Mouse (Mus musculus) liver, postnatal 0 days (tissue): ENCODE measurements around the gene Naxd. TPM values are rescaled to one million over a fixed set of nuclear protein-coding genes. Genes with fewer than 3 reads are reported as not detected.

ENCODE experiments used
- ATAC-seq: fragments of 200-750 bp; cut with Nextera tagmentation; 2 replicates; pipeline ENCODE4 v1.8.0; 2017; ENCODE audit warnings: mild to moderate bottlenecking, moderate library complexity
- DNase-seq: peaks from one replicate; pipeline ENCODE4 v3.0.0-alpha.2; 2016
- H3K27ac ChIP-seq: fragments of 300-500 bp; sonication (generic); 2 replicates; pipeline ENCODE4 v1.5.1; 2014; ENCODE audit warnings: antibody characterized with exemption, moderate library complexity, mild to moderate bottlenecking, low read depth
- H3K27me3 ChIP-seq: fragments of 300-500 bp; sonication (generic); 2 replicates; pipeline ENCODE4 v1.6.1; 2014; ENCODE audit warnings: low read length, control low read depth, mixed read lengths; ENCODE audit not compliant: insufficient read depth
- H3K36me3 ChIP-seq: fragments of 300-500 bp; sonication (generic); replicated peaks from 2 replicates; pipeline ENCODE4 v1.6.1; 2014; ENCODE audit warnings: mild to moderate bottlenecking, control low read depth, low read length, moderate library complexity, mixed read lengths; ENCODE audit not compliant: insufficient read depth
- H3K4me1 ChIP-seq: fragments of 300-500 bp; sonication (generic); 2 replicates; pipeline ENCODE4 v1.6.1; 2014; ENCODE audit warnings: antibody characterized with exemption, mild to moderate bottlenecking, control low read depth; ENCODE audit not compliant: insufficient read depth
- H3K4me2 ChIP-seq: fragments of 300-500 bp; sonication (generic); 2 replicates; pipeline ENCODE4 v1.6.1; 2014; ENCODE audit warnings: low read depth, mild to moderate bottlenecking, low read length, moderate library complexity, mixed read lengths
- H3K4me3 ChIP-seq: fragments of 300-500 bp; sonication (generic); 2 replicates; pipeline ENCODE4 v1.5.1; 2014; ENCODE audit warnings: low read depth, low read length
- H3K9ac ChIP-seq: fragments of 300-500 bp; sonication (generic); replicated peaks from 2 replicates; pipeline ENCODE4 v1.6.1; 2014; ENCODE audit warnings: mild to moderate bottlenecking, moderate library complexity
- H3K9me3 ChIP-seq: fragments of 300-500 bp; sonication (generic); 2 replicates; pipeline ENCODE4 v1.6.1; 2016; ENCODE audit warnings: mild to moderate bottlenecking, control low read depth, low read length, mixed read lengths
- CTCF ChIP-seq: sonication (generic); IDR thresholded peaks from 2 replicates; pipeline ENCODE4 v1.5.1; 2016; ENCODE audit warnings: antibody characterized with exemption, low read depth
- EP300 ChIP-seq: IDR thresholded peaks from 2 replicates; pipeline ENCODE4 v1.6.1; 2016; ENCODE audit warnings: antibody characterized with exemption, low read depth, mild to moderate bottlenecking
- WGBS: fragments of 180-500 bp; shearing (Covaris S2); extraction: QIAGEN DNeasy Blood & Tissue Kit; methylation state at CpG from one replicate; pipeline ENCODE4 v1.1.7; 2014; ENCODE audit not compliant: insufficient replicate concordance; 5-methylcytosine and 5-hydroxymethylcytosine counted together
- polyA plus RNA-seq: library from polyadenylated mRNA; unstranded; fragments of >200 nt; fragmentation: Nextera tagmentation; extraction: Ambion mirVana; gene quantifications from 2 replicates; pipeline ENCODE4 v1.2.1, GENCODE M21; 2015

Naxd gene
- 46.7 and 47.1 TPM in 2 replicates for polyA plus RNA-seq

- ATAC-seq = peak; percentile 100
- Histone ChIP-seq H3K4me1 (peaks cover 18% of the 10 kb centered on the region), H3K9me3 (no peaks in the 10 kb centered on the region), H3K36me3 (no peaks in the 10 kb centered on the region; the same call in 1 of the 2 replicates), H3K4me3 (peak within 1 kb of the TSS; percentile 88), H3K9ac (peak within 1 kb of the TSS; percentile 91), H3K4me2 (peak within 1 kb of the TSS; percentile 76), H3K27me3 (no peaks in the 10 kb centered on the region), H3K27ac (peak within 1 kb of the TSS; percentile 91)
- DNase-seq = peak; percentile 94
- WGBS = 3% methylated on average over 73 of the region's 73 CpGs
- TF ChIP-seq EP300 (peak; percentile 36; the same call in 1 of the 2 replicates), CTCF (0 out of 2 replicates have a peak, but pooled peaks have one; percentile 5)
Measured at GRCm38 (mm10) chr8:11497017-11497990, at the start of gene Naxd. Gene Naxd, plus strand, starts transcription at chr8:11497506.

GRCm38 (mm10) chr8:11447910-11448570 is 49.3 kb upstream of the Naxd start:
- WGBS = 86% methylated on average over 23 of the region's 23 CpGs
- H3K36me3 ChIP-seq = peaks cover 2% of the 10 kb centered on the region
- peaks cover 13% of the 10 kb centered on the region for H3K4me1 ChIP-seq
- ATAC-seq (no peak), DNase-seq (no peak)
- no peak overlapping the region for H3K27ac ChIP-seq
- H3K9me3 ChIP-seq = no peaks in the 10 kb centered on the region
- H3K4me3 ChIP-seq = no peak overlapping the region
- TF ChIP-seq EP300 (no peak), CTCF (no peak)
- no peak overlapping the region for H3K9ac ChIP-seq
- H3K4me2 ChIP-seq = no peak overlapping the region
- H3K27me3 ChIP-seq = no peaks in the 10 kb centered on the region

GRCm38 (mm10) chr8:11450184-11451113 is 46.9 kb upstream of the Naxd start:
- TF ChIP-seq EP300 = no peak
- TF ChIP-seq CTCF = peak; percentile 78
- ATAC-seq (peak; percentile 70), DNase-seq (peak; percentile 37)
- H3K27me3 ChIP-seq = no peaks in the 10 kb centered on the region
- H3K9ac ChIP-seq = no peak overlapping the region
- no peak overlapping the region for H3K27ac ChIP-seq
- no peaks in the 10 kb centered on the region for H3K9me3 ChIP-seq
- H3K36me3 ChIP-seq = peaks cover 6% of the 10 kb centered on the region
- no peak overlapping the region for H3K4me2 ChIP-seq
- WGBS = 28% methylated on average over 8 of the region's 8 CpGs
- peaks cover 13% of the 10 kb centered on the region for H3K4me1 ChIP-seq
- no peak overlapping the region for H3K4me3 ChIP-seq

- H3K27ac ChIP-seq = peak overlapping the region; percentile 57
- H3K9ac ChIP-seq = no peak overlapping the region
- H3K4me3 ChIP-seq = no peak overlapping the region
- TF ChIP-seq EP300 (no peak), CTCF (no peak)
- H3K9me3 ChIP-seq = no peaks in the 10 kb centered on the region
- peaks cover 14% of the 10 kb centered on the region for H3K4me1 ChIP-seq
- H3K27me3 ChIP-seq = no peaks in the 10 kb centered on the region
- ATAC-seq (no peak), DNase-seq (no peak)
- WGBS = 78% methylated on average over 1 of the region's 1 CpGs
- H3K36me3 ChIP-seq = peaks cover 6% of the 10 kb centered on the region; the same call in 1 of the 2 replicates
- H3K4me2 ChIP-seq = no peak overlapping the region
Measured at GRCm38 (mm10) chr8:11452152-11452551, 45.2 kb upstream of the Naxd start.

- H3K36me3 ChIP-seq = peaks cover 6% of the 10 kb centered on the region; the same call in 1 of the 2 replicates
- DNase-seq = no peak
Measured at GRCm38 (mm10) chr8:11452559-11452958, 44.7 kb upstream of the Naxd start.

More at GRCm38 (mm10) chr8:11452559-11452958, 44.7 kb upstream of the Naxd start:
- 37% methylated on average over 3 of the region's 3 CpGs for WGBS
- Histone ChIP-seq H3K4me2 (peak overlapping the region; percentile 22; the same call in 1 of the 2 replicates), H3K4me3 (no peak overlapping the region), H3K27me3 (no peaks in the 10 kb centered on the region), H3K27ac (peak overlapping the region; percentile 57), H3K4me1 (peaks cover 18% of the 10 kb centered on the region), H3K9ac (no peak overlapping the region), H3K9me3 (no peaks in the 10 kb centered on the region)
- ATAC-seq = peak; percentile 40; the same call in 1 of the 2 replicates
- no peak for TF ChIP-seq CTCF
- peak; percentile 25; the same call in 1 of the 2 replicates for TF ChIP-seq EP300
